Mouse (Mus musculus) heart, adult 2 months (tissue): ENCODE measurements at regions not wholly inside any gene's neighbourhood (a gene's known extent, or its start where the extent isn't known, plus 50 kb on each side); places are given as distances from the start of the nearest gene placed in this dataset.

Experiments
- CTCF ChIP-seq: fragments of 200-600 bp; IDR thresholded peaks from 2 replicates; pipeline ENCODE4 v1.8.1; 2022; ENCODE audit warnings: antibody characterized with exemption, mild to moderate bottlenecking, moderate library complexity
- EP300 ChIP-seq: fragments of 200-500 bp; IDR thresholded peaks from 2 replicates; pipeline ENCODE4 v1.6.1; 2011; ENCODE audit warnings: low read depth, low read length, control low read depth; ENCODE audit not compliant: insufficient read depth

DNA sequence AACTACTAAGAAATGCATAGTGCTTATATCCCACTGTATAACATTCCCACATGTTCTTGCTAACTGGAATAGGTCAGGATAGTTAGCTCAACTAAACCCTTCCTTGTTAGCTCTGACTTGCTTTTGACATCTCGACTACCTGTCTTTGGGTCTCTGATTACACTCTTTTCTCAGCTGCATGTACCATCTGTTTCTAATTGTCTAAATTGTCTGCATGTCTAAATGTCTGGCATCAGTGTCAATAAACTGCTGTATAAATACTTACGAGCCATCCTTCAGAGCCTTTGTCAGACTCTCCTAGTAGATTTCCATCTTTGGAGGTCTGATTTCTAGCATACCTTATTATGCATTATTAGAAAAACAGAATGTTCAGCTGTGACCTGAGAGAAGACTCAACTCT lies 245.8 kb downstream of the Kctd12 start:
- TF ChIP-seq EP300 = no peak
- TF ChIP-seq CTCF = no peak
